Mouse (Mus musculus) CH12.LX (cell line): Measurements from ENCODE around the gene Olfr92. TPM values are rescaled to one million over a fixed set of nuclear protein-coding genes. Genes with fewer than 3 reads are reported as not detected.

ENCODE experiments used
- DNase-seq: peaks from one replicate; pipeline ENCODE4 v3.0.0-alpha.2; 2013; ENCODE audit errors: extremely low read depth
- H3K27ac ChIP-seq: 2 replicates; pipeline ENCODE4 v1.5.1; 2012; ENCODE audit warnings: low read depth, mild to moderate bottlenecking, control low read depth, moderate library complexity; ENCODE audit not compliant: insufficient read depth
- H3K27me3 ChIP-seq: replicated peaks from 2 replicates; pipeline ENCODE3; 2012; ENCODE audit warnings: inconsistent platforms
- H3K36me3 ChIP-seq, 2 experiments: replicated peaks in 1 of 2; 2 replicates each; pipeline versions ENCODE3 to v1.6.1; 2012; ENCODE audit warnings: inconsistent platforms in 1 of 2, low read length in 1 of 2, mild to moderate bottlenecking in 1 of 2, mixed read lengths in 1 of 2, moderate library complexity in 1 of 2; ENCODE audit not compliant: control insufficient read depth in 1 of 2, insufficient read depth in 1 of 2
- H3K4me1 ChIP-seq, 2 experiments: 2 replicates each; pipeline ENCODE4 v1.6.1; 2012; ENCODE audit warnings: inconsistent platforms in 1 of 2, moderate library complexity in 1 of 2; ENCODE audit not compliant: insufficient read depth in 2 of 2, control insufficient read depth in 1 of 2
- H3K4me2 ChIP-seq: 2 replicates; pipeline ENCODE4 v1.6.1; 2012; ENCODE audit warnings: low read depth, mild to moderate bottlenecking, control low read depth; ENCODE audit not compliant: poor library complexity, insufficient read depth, severe bottlenecking
- H3K4me3 ChIP-seq, 3 experiments: fragments of 150-350 bp in 1 of 3; sonication (generic) in 1 of 3; replicated peaks in 1 of 3; 2 replicates each; pipeline versions ENCODE3 to v1.5.1; 2011 to 2012; ENCODE audit warnings: low read depth in 2 of 3, low read length in 2 of 3, mild to moderate bottlenecking in 2 of 3, moderate library complexity in 2 of 3, control low read depth in 1 of 3, improper control_type of control experiment in 1 of 3, inconsistent platforms in 1 of 3, mixed read lengths in 1 of 3; ENCODE audit not compliant: poor library complexity in 1 of 3
- H3K79me2 ChIP-seq: replicated peaks from 2 replicates; pipeline ENCODE4 v1.6.1; 2012; ENCODE audit warnings: mild to moderate bottlenecking, moderate library complexity; ENCODE audit not compliant: control insufficient read depth, poor library complexity, insufficient read depth, severe bottlenecking; ENCODE audit errors: extremely low read depth
- H3K9ac ChIP-seq: 2 replicates; pipeline ENCODE4 v1.6.1; 2012; ENCODE audit warnings: low read depth, mild to moderate bottlenecking, control low read depth, moderate library complexity; ENCODE audit not compliant: insufficient read depth
- H3K9me3 ChIP-seq: replicated peaks from 2 replicates; pipeline ENCODE3; 2012; ENCODE audit warnings: low read length, inconsistent platforms, mixed read lengths
- CHD1 ChIP-seq: IDR thresholded peaks from 2 replicates; pipeline ENCODE4 v1.6.1; 2012; ENCODE audit warnings: low read depth, low read length, improper control_type of control experiment, inconsistent platforms
- CHD2 ChIP-seq: IDR thresholded peaks from 2 replicates; pipeline ENCODE4 v1.6.1; 2011; ENCODE audit warnings: low read length, improper control_type of control experiment
- E2F4 ChIP-seq: IDR thresholded peaks from 2 replicates; pipeline ENCODE4 v1.6.1; 2011; ENCODE audit warnings: low read depth, low read length, improper control_type of control experiment; ENCODE audit not compliant: insufficient replicate concordance
- EP300 ChIP-seq: IDR thresholded peaks from 2 replicates; pipeline ENCODE4 v1.6.1; 2011; ENCODE audit warnings: low read length, improper control_type of control experiment
- GABPA ChIP-seq: IDR thresholded peaks from 2 replicates; pipeline ENCODE4 v1.6.1; 2012; ENCODE audit warnings: low read depth, low read length, improper control_type of control experiment, inconsistent platforms; ENCODE audit not compliant: insufficient replicate concordance
- HCFC1 ChIP-seq: IDR thresholded peaks from 2 replicates; pipeline ENCODE4 v1.6.1; 2012; ENCODE audit warnings: low read depth, mild to moderate bottlenecking, inconsistent platforms, low read length, improper control_type of control experiment
- MAFK ChIP-seq: IDR thresholded peaks from 2 replicates; pipeline ENCODE4 v1.6.1; 2011; ENCODE audit warnings: low read length, improper control_type of control experiment; ENCODE audit not compliant: insufficient replicate concordance
- MYC ChIP-seq: IDR thresholded peaks from 2 replicates; pipeline ENCODE4 v1.6.1; 2011; ENCODE audit warnings: low read depth, mild to moderate bottlenecking, improper control_type of control experiment, low read length
- NELFE ChIP-seq: IDR thresholded peaks from 2 replicates; pipeline ENCODE4 v1.6.1; 2011; ENCODE audit warnings: low read depth, low read length, improper control_type of control experiment
- PAX5 ChIP-seq: IDR thresholded peaks from 2 replicates; pipeline ENCODE4 v1.6.1; 2012; ENCODE audit warnings: low read length, inconsistent platforms, mixed read lengths
- POLR2A ChIP-seq: IDR thresholded peaks from 2 replicates; pipeline ENCODE4 v1.6.1; 2011; ENCODE audit warnings: low read depth, mild to moderate bottlenecking, improper control_type of control experiment, low read length
- POLR2AphosphoS2 ChIP-seq: IDR thresholded peaks from 2 replicates; pipeline ENCODE4 v1.6.1; 2011; ENCODE audit warnings: low read depth, low read length, improper control_type of control experiment
- RCOR1 ChIP-seq: conservative IDR thresholded peaks from 2 replicates; pipeline ENCODE4 v1.6.1; 2012; ENCODE audit warnings: low read depth, mild to moderate bottlenecking, inconsistent platforms, low read length, improper control_type of control experiment
- TCF12 ChIP-seq: IDR thresholded peaks from 2 replicates; pipeline ENCODE4 v1.6.1; 2014; ENCODE audit warnings: low read depth, mild to moderate bottlenecking, inconsistent platforms, low read length, improper control_type of control experiment
- USF1 ChIP-seq: IDR thresholded peaks from 2 replicates; pipeline ENCODE4 v1.6.1; 2014; ENCODE audit warnings: low read depth, mild to moderate bottlenecking, inconsistent platforms, low read length, improper control_type of control experiment
- USF2 ChIP-seq: conservative IDR thresholded peaks from 2 replicates; pipeline ENCODE4 v1.6.1; 2011; ENCODE audit warnings: low read depth, low read length, improper control_type of control experiment
- ZC3H11A ChIP-seq: IDR thresholded peaks from 2 replicates; pipeline ENCODE4 v1.6.1; 2012; ENCODE audit warnings: low read depth, mild to moderate bottlenecking, inconsistent platforms, low read length, improper control_type of control experiment
- ZNF384 ChIP-seq: IDR thresholded peaks from 2 replicates; pipeline ENCODE4 v1.6.1; 2012; ENCODE audit warnings: low read depth, low read length, improper control_type of control experiment, inconsistent platforms
- dilution Hi-C: fragments of 300-500 bp; cut with MboI; formaldehyde crosslinking; loops from 2 replicates; pipeline ENCODE4 v1.14.3; 2020; ENCODE audit warnings: low sequenced_read_pairs; ENCODE audit not compliant: extremely low pct_unique_long_range_greater_than_20kb, extremely low pct_ligation_motif_present
- in situ Hi-C: fragments of 300-500 bp; cut with MboI; formaldehyde crosslinking; loops from 3 replicates; pipeline ENCODE4 v1.14.3; 2019; ENCODE audit warnings: low sequenced_read_pairs, low pct_ligation_motif_present, low pct_unique_long_range_greater_than_20kb, mixed read lengths
- polyA plus RNA-seq: library from polyadenylated mRNA; unstranded; fragments of >175 nt; gene quantifications from 2 replicates; pipeline ENCODE4 v1.2.1, GENCODE M21; 2012; ENCODE audit warnings: low read depth; ENCODE audit not compliant: insufficient read length
- total RNA-seq, 2 experiments: library from RNA; depleted of rRNA; stranded (reverse); fragments of 300-350 nt in 1 of 2; fragments of >200 nt in 1 of 2; gene quantifications; 2 replicates each; pipeline ENCODE4 v1.2.3; 2012 to 2014

The Olfr92 gene
- total and polyA plus RNA-seq, 3 experiments: not detected

- H3K4me3 ChIP-seq: no peak overlapping the region
- no peak overlapping the region for H3K27ac ChIP-seq
- no peaks in the 10 kb centered on the region for H3K79me2 ChIP-seq
- TF ChIP-seq ZNF384 (no peak), ZC3H11A (no peak), NELFE (no peak), MYC (no peak), USF2 (no peak), EP300 (no peak), E2F4 (no peak), TCF12 (no peak), USF1 (no peak), POLR2A (no peak), MAFK (no peak), PAX5 (no peak), GABPA (no peak), POLR2AphosphoS2 (no peak), CHD1 (no peak), HCFC1 (no peak)
- dilution Hi-C loops: no loop called here
- no peak overlapping the region for H3K9ac ChIP-seq
- H3K27me3 ChIP-seq: peaks cover 14% of the 10 kb centered on the region
- no peaks in the 10 kb centered on the region for H3K4me1 ChIP-seq
- in situ Hi-C loops: no loop called here
- no peaks in the 10 kb centered on the region for H3K9me3 ChIP-seq
- DNase-seq: no peak
- no peaks in the 10 kb centered on the region for H3K36me3 ChIP-seq
- H3K4me2 ChIP-seq: no peak overlapping the region
Observed at GRCm38 (mm10) chr17:37092198-37092597, 27.7 kb downstream of the Olfr92 start.

- Histone ChIP-seq H3K9me3 (no peaks in the 10 kb centered on the region), H3K27ac (no peak within 1 kb of the TSS), H3K79me2 (no peaks in the 10 kb centered on the region), H3K9ac (no peak within 1 kb of the TSS), H3K27me3 (peaks cover 9% of the 10 kb centered on the region), H3K4me3 (no peak within 1 kb of the TSS), H3K4me1 (0 out of 4 replicates have a peak, but pooled peaks cover 0 to 2% of the 10 kb centered on the region in 2 experiments), H3K36me3 (no peaks in the 10 kb centered on the region), H3K4me2 (no peak within 1 kb of the TSS)
- no peak for TF ChIP-seq CHD2
- TF ChIP-seq MAFK: no peak
- no peak for TF ChIP-seq PAX5
- TF ChIP-seq GABPA: no peak
- TF ChIP-seq MYC: no peak
- TF ChIP-seq RCOR1: no peak
- in situ Hi-C loops (no loop called here), dilution Hi-C loops (no loop called here)
- DNase-seq: no peak
Observed at GRCm38 (mm10) chr17:37088399-37088798, 31.5 kb downstream of the Olfr92 start, which contains the start of gene Olfr90. Gene Olfr90, minus strand, starts transcription at chr17:37088499.
